Mouse (Mus musculus) forelimb bud, embryonic 11.5 days (tissue): ENCODE data around the gene Wnt5a.
A peak's percentile ranks its signal among the peaks of the same experiment; 100 is the strongest.

Experiments
- DNase-seq: peaks from one replicate; pipeline ENCODE4 v3.0.0-alpha.2; 2012; ENCODE audit warnings: low read depth, low spot score

Wnt5a gene

DNA sequence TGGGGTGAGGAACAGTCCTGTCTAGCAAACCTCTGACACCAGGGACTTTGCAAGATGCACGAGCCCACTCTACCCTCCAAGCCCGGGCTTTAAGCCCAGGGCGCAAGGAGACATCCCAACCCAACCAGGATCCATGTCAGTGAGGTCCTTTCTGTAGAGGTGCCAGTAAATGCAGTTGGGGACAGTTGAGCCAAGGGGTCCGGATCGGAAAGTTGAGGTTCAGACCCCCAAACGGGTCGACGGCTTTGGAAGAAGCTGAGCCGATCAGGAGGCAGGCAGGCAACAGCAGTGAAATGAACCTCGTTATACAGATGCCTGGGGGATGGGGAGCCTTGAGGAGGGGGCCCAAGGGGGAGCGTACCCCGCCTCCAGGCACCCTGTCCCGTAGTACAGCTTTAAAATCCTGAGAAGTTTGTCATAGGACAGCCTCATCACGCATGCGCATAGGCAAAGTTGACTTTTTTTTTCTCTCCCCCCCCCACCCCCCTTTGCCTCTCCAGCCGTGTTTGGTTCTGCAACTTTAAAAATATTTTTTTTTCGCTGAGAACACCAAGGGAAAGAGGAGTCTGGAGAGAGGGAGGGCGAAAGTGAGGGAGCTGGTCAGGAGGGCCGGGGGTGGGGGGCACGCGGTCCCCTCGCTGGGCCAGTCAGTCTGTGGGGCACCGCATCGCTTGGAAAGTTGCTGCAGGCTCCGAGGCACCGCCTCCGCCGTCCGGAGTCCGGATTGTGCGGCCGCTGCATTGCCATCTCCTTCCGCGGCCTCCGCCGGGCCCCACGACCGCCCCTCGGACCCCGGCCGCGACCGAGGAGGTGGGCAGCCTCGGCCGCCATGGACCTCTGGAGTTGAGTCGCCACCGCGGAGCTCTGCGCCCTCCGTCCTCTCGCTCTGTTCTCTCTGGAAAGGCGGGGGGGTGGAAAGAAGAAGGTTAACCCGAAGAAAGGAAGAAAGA is at the start of gene Wnt5a:
Wnt5a (plus strand) TSS at position 650 of the 950 bp plus-strand sequence.
- peak; percentile 79 for DNase-seq

DNA sequence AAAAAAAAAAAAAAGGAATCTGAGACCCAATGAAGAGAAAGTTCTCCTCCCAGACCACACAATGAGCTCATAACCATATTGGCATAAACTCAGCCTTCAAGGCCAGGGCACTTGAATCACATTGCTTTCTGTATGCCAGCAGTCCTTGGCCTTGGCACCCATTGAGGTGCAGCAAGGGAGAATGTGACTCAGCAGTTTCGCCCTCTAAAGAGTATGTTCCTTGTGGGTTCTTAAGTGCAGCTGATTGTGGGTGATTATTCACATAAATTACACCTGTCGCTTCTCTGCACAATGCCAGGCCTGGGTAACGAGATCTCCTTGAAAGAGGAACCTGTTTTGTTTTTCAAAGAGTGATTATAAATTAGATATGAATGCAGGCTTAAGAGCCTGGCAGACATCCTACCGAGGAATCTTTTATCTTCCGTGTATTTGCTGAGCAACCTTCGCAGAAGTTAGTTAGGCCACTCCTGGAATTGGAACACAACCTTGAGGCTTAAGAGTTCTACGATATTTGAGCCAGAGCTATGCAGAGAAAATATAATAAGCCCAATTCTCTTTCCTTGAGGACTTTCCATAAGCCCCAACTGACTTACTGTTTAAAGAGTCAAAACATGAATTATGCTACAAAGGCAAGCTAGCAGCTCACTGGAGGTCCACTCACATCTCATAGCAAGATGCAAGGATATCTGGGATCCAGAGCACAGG is 48.0 kb upstream of the Wnt5a start:
- DNase-seq = no peak

DNA sequence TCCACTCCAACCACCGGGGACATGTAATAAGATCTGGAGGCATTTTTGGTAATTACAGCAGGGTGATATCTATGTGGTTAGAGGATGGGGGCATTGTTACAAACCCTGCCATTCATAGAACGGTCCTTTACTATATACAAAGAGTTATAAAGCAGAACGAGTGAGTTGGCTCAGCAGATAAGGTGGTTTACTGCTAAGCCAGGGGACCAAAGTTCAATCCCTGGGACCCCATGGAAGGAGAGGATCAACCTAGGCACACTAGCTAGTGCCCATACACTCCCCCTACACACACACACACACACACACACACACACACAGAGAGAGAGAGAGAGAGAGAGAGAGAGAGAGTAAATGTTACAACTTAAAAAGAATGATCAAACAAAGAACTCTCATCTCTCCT is 47.1 kb upstream of the Wnt5a start:
- DNase-seq = no peak

- DNase-seq = peak; percentile 78
Measured at GRCm38 (mm10) chr14:28467956-28468355, 36.6 kb upstream of the Wnt5a start.

DNA sequence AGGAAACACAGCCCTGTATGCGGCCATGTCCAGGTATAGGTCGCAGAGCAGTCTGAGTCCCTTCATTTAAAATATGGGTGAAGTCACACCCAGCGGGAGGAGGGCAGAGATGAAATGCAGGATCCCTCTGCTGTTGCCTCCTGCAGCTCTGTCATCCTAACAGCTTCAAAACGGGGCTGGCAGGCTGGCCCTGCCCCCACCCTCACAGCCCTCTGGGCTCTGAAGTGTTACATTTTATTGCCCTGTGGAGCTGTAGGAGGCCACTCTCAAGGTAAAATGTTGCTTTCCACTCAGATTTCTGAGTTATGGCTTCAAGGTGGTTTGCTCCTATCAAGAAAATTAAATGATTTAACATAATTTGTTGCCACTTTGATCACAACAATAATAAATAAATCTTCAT is 34.9 kb upstream of the Wnt5a start:
- peak; percentile 68 for DNase-seq

GRCm38 (mm10) chr14:28470212-28470611 is 34.3 kb upstream of the Wnt5a start:
- DNase-seq = peak; percentile 77

DNA sequence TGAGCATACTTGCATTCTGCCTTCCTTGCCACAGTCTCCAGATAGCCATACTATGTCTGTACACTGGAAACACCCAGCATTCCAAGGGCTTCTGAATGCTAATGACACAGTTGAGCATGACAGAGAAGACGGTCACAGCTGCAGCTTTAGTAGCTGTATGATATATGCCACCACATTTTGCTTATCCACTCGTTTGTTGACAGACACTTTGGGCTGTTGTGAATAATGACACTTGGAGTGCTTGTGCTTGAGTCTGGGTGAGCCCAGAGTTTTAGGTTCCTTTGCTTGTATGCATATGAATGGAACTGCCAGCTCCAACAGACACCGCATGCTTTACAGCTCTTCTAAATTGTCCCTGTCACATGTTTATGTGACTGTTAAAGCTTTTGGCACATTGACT is 29.5 kb upstream of the Wnt5a start:
- no peak for DNase-seq

GRCm38 (mm10) chr14:28475421-28475820 is 29.1 kb upstream of the Wnt5a start:
- DNase-seq = no peak

DNA sequence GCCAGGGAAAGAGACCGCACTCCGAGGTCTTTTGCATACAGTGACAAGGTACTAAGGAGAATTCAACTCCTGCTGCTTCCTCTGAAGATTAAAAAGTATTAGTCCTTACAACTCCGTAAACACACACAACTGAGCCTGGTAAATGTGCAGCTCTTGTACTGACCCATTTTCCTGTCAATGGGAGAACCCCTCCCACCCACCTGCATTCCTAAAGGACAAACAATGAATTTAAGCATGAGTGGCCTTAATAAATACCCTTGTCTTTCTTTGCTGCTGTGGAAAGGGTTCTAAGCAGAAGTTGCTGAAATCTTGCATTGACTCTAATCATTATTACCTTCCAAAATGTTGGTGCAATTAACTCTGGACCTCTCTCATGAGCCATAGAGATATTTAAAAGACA is 27.8 kb upstream of the Wnt5a start:
- DNase-seq = no peak

- no peak for DNase-seq
Measured at GRCm38 (mm10) chr14:28480866-28481265, 23.7 kb upstream of the Wnt5a start.

- DNase-seq = no peak
Measured at GRCm38 (mm10) chr14:28493806-28494205, 10.7 kb upstream of the Wnt5a start.

GRCm38 (mm10) chr14:28494273-28494672 is 10.3 kb upstream of the Wnt5a start:
- DNase-seq = no peak

DNA sequence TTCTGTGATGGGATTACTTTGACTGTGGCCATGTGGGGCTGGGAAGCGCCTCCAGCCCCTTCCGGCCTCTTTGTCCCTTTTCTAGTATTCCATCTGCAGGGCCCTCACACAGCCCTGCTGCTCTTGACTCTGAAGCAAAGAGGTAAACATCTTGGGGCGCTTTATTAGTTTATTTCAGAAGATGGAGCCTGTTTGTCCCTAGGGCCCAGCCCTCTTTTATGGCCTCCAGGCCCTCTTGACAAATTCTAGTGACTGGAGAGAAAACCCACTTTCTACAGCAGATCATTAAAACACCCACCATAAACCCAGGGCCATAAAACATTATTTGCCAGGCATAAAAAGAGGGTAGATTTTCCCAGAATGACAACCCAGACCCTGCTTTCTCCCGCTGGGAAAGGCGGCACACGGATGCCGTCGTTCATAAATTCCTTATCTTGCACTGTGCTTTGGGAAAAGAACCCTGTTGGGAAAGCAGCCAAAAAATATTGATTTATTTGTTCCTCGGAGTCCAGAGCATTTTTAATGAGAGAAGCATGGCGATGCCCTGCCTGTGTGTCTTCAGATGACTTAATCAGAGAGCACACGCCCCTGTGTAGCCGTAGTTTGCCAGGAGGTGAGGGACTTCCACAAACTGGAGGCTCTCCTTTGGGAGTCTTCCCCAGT is 3.2 kb upstream of the Wnt5a start:
- peak; percentile 74 for DNase-seq

- no peak for DNase-seq
Measured at GRCm38 (mm10) chr14:28503276-28503675, 1.3 kb upstream of the Wnt5a start.

DNA sequence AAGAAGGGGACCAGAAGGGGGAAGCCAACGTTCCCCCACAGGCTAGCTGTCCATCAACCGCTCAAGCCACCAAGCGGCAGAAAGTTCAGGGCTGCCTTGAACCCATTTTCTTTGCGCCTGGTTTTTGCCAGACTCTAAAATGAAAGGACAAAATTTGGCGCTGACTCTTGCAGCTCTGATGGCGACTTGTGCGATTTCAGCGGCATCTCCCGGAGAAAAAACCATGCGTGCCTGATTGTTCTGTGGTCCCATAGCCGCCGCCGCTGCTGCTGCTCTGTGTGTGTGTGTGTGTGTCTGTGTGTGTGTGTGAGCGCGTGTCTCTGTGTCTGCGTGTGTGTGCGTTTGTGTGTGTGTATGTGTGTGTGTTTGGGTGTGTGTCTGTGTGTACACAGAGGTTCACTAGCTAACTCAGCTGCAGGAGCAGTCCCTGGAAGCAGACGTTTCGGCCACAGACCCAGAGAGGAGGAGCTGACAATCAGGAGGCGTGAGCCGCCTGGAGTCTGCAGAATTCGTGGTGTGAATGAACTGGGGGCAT is 568 bp downstream of the Wnt5a start:
- DNase-seq = peak; percentile 78

DNA sequence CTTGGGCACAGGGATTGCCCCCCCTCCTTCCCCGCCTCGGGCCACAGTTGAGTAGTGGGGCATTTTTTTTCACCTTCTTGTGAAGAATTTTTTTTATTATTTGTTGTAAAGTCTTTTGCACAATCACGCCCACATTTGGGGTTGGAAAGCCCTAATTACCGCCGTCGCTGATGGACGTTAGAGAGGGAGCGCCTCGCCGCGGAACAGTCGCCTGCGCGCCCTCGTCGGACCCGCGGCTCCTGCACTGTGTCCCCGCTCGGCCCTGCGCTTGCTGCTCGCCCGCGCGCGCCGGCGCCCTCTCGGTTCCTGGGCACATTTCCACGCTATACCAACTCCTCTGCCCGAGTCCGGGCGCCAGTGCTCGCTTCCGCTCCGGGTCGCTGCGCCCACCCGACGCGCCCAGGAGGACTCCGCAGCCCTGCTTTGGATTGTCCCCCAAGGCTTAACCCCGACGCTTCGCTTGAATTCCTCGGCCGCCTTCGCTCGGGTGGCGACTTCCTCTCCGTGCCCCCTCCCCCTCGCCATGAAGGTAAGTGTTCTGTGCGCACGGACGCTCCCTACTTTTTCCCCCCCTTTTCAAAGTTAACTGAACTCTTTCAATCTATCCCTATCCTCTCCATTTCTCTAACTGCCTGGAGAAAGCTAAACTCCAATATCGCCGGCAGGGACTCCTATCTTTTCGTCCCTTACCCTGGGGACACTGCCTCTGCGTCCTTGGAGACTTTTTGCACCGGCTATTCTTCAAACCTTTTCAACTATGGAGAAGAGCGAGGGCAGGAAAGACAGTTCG is 1.2 kb downstream of the Wnt5a start:
- DNase-seq = no peak

GRCm38 (mm10) chr14:28506376-28506831 is 1.9 kb downstream of the Wnt5a start:
- DNase-seq = peak; percentile 69

GRCm38 (mm10) chr14:28507011-28507410 is 2.5 kb downstream of the Wnt5a start:
- no peak for DNase-seq

DNA sequence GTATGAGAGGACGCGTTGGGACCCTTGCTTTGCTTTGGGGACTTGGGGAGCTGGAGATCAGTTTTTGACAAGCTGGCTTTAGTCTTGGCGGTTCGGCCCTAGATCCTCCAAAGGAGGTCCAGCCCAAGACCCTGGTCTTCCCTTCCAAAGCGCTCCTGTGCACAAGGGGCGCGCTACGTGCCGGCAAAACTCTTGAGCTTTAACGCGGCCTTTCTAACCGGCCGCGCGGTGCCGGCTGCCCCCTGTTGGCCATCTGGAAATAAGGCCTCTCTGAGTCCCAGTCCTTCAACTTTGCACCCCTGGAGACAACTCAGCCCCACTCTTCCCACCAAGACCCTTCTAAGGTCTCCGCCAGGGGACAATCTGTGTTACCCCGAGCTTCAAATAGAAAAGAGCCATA is 2.9 kb downstream of the Wnt5a start:
- DNase-seq = peak; percentile 88

DNA sequence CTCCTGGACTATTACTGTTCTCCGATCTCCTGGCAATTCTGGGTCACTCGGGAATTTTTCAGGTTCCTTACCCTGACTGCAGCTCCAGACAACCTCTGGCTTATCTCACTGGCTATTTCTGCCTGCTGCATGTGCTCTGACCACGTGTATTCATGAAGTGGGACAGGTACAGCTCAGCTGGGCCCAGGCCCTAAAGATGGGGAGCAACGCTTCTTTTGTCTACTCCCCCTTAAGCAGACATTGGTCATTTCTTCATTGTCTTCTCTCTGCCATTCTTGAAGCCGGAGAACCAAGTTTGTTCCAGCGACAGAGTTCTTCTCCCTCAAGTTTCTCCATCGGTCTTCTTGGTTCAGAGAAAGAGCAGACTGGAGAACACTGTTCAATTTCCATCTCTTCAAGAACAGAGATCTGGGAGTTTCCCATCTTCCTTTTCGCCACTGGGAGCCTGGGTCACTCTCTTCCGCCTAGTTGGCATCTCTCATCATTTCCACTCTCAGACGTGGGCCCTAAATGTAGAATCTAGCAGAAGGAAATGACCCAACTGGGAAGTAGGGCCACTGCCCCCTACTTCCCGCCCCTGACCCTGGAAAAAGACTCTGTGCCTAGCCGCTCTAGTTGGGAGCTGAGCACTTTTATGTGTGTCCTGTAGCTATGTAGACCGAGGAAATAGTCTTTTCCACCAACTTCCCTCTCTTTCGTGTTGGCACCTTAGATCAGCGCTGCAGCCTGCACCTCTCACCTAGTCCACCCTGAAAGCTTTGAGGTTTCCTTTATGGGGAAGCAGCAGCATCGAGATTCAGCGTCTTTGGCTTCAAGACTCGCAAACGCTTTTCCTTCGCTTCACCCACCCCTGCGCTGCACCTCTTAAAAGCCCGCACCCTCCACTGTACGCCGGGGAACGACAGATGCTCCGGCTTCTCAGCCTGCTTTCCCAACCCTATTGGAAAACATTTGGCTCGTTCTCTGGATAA is 4.0 kb downstream of the Wnt5a start:
- no peak for DNase-seq
